Mouse (Mus musculus) adrenal gland, postnatal 10 days (tissue): ENCODE measurements around the gene Bcr. TPM values are rescaled to one million over a fixed set of nuclear protein-coding genes. Genes with fewer than 3 reads are reported as not detected.
A peak's percentile ranks its signal among the peaks of the same experiment; 100 is the strongest.
"Not testable (repeated sequence)": the region's sequence is repeated elsewhere in the genome, so short reads cannot be mapped to it uniquely, and the experiment has no call there.

Experiments used
- DNase-seq: peaks from one replicate; pipeline ENCODE4 v3.0.0; 2021; ENCODE audit warnings: mixed read lengths
- long read RNA-seq, 2 experiments: library from polyadenylated mRNA; stranded (forward); transcript quantifications; one replicate each; pipeline ENCODE4 v2.0.0; 2021
- total RNA-seq, 2 experiments: library from RNA; stranded (reverse); gene quantifications; 2 replicates each; pipeline ENCODE4 v1.2.3; 2021

Bcr gene
- total RNA-seq: 10 to 100 TPM; 21.6 to 24.0 TPM
- long read RNA-seq, experiment 1, full-length matches to known transcripts: 2 of 10 reads
- long read RNA-seq, experiment 1, partial matches to known transcripts: 4 of 10 reads
- long read RNA-seq, experiment 1, other reads (novel, unspliced or antisense): 4 of 10 reads
- long read RNA-seq, experiment 2, full-length matches to known transcripts: 2 of 4 reads
- long read RNA-seq, experiment 2, partial matches to known transcripts: 0 of 4 reads
- long read RNA-seq, experiment 2, other reads (novel, unspliced or antisense): 2 of 4 reads

DNA sequence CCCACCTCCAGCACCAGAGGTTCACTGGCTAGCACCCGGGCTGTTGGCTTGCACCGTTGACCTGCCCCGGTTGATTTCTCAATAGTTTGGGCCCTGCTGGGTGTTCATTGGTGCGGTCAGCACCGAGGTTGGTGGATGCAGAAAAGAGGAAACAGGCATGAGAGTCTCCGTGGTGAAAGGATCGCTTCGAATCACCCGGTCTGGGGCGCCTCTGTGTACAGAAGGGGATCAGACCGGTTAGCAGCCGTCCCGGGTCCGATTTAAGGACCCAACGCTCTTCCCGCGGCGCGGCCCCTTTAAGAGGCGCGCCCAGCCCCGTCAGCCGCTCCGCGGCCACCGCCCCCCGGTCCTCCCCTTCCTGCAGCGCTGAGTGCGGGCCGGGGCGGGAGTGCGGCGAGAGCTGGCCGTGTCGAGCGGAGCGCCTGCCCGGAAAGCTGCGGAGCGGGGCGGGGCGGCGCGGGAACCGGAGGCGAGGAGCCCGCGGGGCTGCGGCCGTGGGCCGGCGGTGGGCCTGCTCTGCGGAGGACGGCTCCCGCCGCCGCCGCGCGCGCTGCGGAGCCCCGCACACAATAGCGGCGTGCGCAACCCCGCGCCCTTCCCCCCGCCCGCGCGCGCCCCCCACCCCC lies at the start of gene Bcr:
Gene Bcr, plus strand, starts transcription at position 376 of the 626 bp plus-strand sequence.
- peak; percentile 91 for DNase-seq

GRCm38 (mm10) chr10:75010704-75011103 lies 49.7 kb upstream of the Bcr start:
- DNase-seq: no peak

DNA sequence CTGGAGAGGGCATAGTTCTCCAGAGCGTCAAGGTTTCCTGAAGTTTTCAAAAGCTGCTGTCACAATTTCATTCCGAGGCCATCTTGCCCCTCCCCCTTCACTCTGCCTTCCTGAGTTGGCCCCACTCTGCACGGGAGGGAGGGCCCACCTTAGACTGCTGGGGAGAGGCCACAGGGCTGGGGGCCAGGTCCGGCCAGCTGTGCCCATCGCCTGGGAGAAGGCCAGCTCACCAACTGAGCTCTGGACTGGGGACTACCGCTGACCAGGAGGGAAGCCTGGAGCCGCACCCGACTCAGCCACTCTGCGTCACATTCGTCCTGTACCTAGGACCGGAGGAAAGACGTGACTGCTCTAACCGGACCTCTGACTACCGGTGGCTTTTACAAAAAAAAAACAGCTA lies 44.9 kb upstream of the Bcr start:
- no peak for DNase-seq

DNA sequence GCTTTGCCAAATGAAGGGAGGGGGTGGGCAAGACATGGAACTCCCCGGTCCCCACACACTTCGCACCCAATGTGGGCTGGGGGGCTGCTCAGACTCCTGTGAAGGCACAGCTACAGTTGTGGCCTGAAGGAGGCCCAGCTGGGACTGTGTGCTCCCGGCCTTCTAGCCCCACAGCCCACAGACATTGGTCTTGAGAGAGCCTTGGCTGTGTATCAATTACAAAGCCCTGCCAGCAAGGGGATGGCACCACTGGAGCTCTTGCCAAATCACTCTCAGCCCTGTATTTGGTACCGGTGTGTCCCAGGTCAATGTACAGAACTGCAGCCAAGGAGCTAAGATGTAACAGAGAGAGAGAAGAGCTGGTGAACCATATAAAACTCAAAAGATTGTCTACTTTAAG lies 43.9 kb upstream of the Bcr start:
- no peak for DNase-seq

DNA sequence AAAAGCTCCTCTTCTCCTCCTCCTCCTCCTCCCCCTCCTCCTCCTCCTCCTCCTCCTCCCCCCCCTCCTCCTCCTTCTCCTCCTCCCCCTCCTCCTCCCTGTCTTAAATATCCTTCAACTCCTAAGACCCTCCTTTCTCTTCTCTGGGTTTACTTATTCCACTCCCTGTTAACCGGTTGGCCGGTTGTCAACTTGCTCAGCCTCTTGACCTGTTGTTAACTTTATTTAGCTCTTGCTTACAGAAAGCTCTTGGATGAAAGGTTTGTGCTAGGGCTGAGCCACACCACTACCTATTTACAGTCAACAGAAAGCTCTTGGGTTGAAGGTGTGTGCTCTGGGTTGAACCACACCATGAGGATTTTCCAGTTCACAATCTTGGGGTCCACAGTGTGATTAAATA lies 40.1 kb upstream of the Bcr start:
- DNase-seq: no peak

- DNase-seq: peak; percentile 91
Observed at GRCm38 (mm10) chr10:75021138-75021537, 39.3 kb upstream of the Bcr start.

DNA sequence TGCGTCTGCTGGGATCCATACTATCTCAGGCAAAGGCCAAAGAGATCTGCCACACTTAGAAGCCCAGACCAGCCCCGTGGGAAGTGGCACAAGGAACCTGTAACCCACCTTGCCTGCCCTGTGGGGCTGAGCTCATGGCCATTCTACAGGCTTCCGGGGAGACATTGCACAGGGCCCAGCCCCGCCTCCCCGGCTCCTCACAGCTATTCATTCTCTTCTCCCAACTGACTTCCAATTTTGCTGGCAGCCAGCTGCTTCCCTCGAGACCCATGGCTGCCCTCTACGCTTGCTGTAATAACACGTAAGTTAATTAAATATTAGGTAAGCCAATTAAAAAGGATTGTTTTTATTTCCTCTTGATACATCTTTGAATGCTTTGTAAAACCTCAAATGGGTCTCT lies 33.9 kb upstream of the Bcr start:
- no peak for DNase-seq

GRCm38 (mm10) chr10:75028743-75029142 lies 31.6 kb upstream of the Bcr start:
- no peak for DNase-seq

DNA sequence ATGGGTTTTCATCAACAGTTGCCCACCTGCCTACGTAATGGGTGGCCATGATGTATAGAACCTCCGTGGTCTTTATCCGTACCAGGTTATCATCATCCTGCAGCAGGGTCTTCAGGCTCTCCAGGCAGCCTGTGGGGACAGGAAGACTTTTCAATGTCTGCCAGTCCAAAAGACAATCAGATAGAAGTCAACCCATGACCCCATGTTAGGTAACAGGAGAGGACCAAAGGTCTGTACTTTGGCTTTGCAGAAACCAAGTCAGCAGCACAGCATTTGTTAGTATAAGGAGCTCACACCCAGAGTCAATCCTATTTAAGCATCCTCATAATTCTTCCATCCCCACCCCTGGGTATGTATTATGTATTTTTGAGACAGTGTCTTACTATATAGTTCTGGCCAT lies 30.7 kb upstream of the Bcr start:
- DNase-seq: no peak

- no peak for DNase-seq
Observed at GRCm38 (mm10) chr10:75030234-75030633, 30.2 kb upstream of the Bcr start.

DNA sequence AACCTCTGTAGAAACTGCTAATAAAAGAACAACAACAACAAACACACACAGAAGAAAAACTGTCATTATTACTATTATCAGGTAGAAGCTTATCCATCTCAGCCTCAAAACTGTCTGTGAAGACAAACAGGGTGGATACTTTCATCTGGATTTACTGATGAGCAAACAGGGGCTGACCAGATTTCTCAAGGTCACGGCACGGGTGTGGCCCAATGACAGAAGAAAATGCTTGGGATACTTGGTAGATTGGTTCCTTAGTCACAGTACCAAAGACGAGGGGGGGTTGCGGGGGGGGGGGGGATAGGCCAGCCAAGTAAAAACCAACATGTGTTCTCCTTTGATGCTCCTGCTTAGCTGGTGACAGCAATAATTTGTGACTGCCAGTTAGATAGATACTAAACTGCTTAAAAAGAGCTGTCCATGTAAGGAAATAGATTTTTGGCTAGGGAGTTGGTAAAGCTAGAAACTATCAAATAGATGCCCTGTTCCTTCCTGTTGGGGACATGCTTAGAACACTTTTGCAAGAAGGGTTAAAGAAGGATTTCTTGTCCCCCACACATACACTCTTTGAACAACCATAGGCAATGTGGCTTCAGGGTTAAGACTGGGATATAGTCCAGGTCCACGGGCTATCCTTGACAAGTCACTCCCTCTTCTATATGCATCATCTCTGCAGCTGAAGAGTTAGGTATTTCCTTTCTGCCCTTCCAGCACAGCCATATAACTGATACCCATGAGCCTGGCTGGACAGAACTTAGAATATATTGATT lies 28.9 kb upstream of the Bcr start:
- DNase-seq: no peak

- DNase-seq: peak; percentile 97
Observed at GRCm38 (mm10) chr10:75032395-75032794, 28.0 kb upstream of the Bcr start, which contains the start of gene Rsph14. Rsph14 (minus strand) TSS chr10:75032586.

- DNase-seq: peak; percentile 98
Observed at GRCm38 (mm10) chr10:75036883-75037379, 23.5 kb upstream of the Bcr start, which contains the start of gene Rab36. Rab36 (plus strand) TSS chr10:75037058.

GRCm38 (mm10) chr10:75042060-75042459 lies 18.3 kb upstream of the Bcr start:
- not testable (repeated sequence) for DNase-seq

GRCm38 (mm10) chr10:75044459-75044858 lies 15.9 kb upstream of the Bcr start:
- no peak for DNase-seq

- DNase-seq: no peak
Observed at GRCm38 (mm10) chr10:75045831-75046230, 14.6 kb upstream of the Bcr start.

- no peak for DNase-seq
Observed at GRCm38 (mm10) chr10:75048711-75049110, 11.7 kb upstream of the Bcr start.

DNA sequence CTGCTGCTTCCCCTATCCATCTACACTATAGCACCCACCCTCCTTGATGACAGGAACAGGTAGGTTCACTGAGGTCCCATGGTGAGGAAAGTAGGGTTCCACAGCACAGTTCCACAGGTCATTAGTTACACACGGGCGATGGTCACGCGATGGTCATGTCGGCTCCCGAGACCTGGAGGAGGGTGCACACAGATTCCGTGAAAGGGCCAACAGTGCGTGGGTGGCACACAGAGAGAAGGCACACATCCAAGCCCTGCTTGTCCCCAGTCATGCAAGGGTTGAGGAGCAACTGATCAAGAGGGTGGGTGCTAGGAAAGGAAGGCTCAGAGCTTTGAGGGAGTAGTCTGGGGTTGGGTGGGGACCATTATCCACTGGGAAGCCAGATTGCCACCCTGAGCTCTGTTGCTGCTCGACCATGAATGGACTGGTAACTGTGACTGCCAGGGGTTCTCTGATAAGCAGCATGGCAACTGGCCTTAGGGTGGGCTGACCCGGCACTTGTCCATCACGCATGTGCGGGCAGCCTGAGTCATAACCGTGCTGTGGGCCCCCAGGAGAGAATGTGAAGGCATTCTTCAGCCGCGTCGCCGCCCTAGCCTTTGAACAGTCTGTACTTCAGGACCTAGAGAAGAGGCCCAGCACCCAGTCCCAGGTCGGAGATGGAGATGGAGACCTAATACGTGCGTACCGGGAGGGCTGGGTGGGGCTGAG lies 8.9 kb upstream of the Bcr start:
- no peak for DNase-seq

- no peak for DNase-seq
Observed at GRCm38 (mm10) chr10:75052902-75053301, 7.5 kb upstream of the Bcr start.

- DNase-seq: no peak
Observed at GRCm38 (mm10) chr10:75053655-75054054, 6.7 kb upstream of the Bcr start.

DNA sequence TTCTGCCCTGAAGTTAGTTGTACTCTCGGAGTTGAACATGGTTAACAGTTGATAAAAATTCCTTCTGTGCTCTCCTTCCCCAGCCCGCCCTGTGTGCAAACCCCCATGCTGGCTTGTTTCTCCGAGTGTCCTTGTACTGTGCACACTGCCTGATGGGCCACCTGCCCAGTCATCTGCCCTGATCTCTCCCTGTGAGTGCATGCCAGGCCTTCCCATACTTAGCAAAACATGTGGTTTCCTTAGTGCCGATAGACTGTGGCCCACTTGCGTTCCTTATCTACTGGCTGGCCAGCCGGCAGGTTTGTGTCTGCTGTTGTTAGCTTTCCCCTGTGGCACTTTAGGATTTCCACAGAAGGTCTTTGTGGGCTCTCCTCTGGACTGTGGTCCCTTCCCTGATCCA lies 6.3 kb upstream of the Bcr start:
- DNase-seq: peak; percentile 71

DNA sequence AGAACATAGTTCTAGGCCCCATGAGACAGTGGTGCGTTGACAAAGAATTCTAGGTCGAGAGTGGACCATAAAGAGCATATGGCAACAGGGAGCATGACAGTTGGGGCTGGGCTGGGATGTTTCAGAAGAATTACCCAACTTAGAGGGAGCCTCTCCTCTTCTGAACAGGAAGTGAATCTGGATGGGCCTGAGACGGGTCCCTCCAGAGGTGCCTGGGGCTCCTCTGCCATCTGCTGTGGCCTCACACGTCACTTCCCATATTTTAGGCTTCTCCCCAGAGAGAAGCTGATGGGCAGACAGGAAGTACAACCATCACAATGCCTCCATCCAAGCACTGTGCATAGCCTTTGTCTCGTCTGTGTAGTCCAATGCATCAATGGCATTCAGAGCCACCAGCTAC lies 4.7 kb upstream of the Bcr start:
- no peak for DNase-seq
